Mouse (Mus musculus) lung, postnatal 0 days (tissue): ENCODE results near the gene Cdkn1c. TPM values are rescaled to one million over a fixed set of nuclear protein-coding genes. Genes with fewer than 3 reads are reported as not detected.

Source experiments
- ATAC-seq: fragments of 200-750 bp; cut with Nextera tagmentation; 2 replicates; pipeline ENCODE4 v1.8.0; 2017; ENCODE audit warnings: moderate library complexity
- DNase-seq: peaks from one replicate; pipeline ENCODE4 v3.0.0-alpha.2; 2016; ENCODE audit warnings: low spot score
- H3K27ac ChIP-seq: fragments of 300-500 bp; sonication (generic); 2 replicates; pipeline ENCODE4 v1.5.1; 2014; ENCODE audit warnings: antibody characterized with exemption, mild to moderate bottlenecking, low read length, mixed read lengths
- H3K27me3 ChIP-seq: fragments of 300-500 bp; sonication (generic); replicated peaks from 2 replicates; pipeline ENCODE4 v1.6.1; 2014; ENCODE audit warnings: low read length, mixed read lengths; ENCODE audit not compliant: insufficient read depth
- H3K36me3 ChIP-seq: fragments of 300-500 bp; sonication (generic); 2 replicates; pipeline ENCODE4 v1.6.1; 2014; ENCODE audit warnings: low read length, mixed read lengths; ENCODE audit not compliant: insufficient read depth
- H3K4me1 ChIP-seq: fragments of 300-500 bp; sonication (generic); 2 replicates; pipeline ENCODE4 v1.6.1; 2014; ENCODE audit warnings: antibody characterized with exemption, low read depth, low read length, mixed read lengths; ENCODE audit not compliant: insufficient read depth
- H3K4me2 ChIP-seq: fragments of 300-500 bp; sonication (generic); replicated peaks from 2 replicates; pipeline ENCODE4 v1.6.1; 2014; ENCODE audit warnings: low read depth, mild to moderate bottlenecking, low read length, moderate library complexity, mixed read lengths
- H3K4me3 ChIP-seq: fragments of 300-500 bp; sonication (generic); 2 replicates; pipeline ENCODE4 v1.5.1; 2014; ENCODE audit warnings: low read depth, low read length
- H3K9ac ChIP-seq: fragments of 300-500 bp; sonication (generic); replicated peaks from 2 replicates; pipeline ENCODE4 v1.6.1; 2014; ENCODE audit warnings: low read depth, mild to moderate bottlenecking
- H3K9me3 ChIP-seq: fragments of 300-500 bp; sonication (generic); 2 replicates; pipeline ENCODE4 v1.6.1; 2016; ENCODE audit warnings: low read length, mixed read lengths
- CTCF ChIP-seq: IDR thresholded peaks from 2 replicates; pipeline ENCODE4 v1.5.1; 2016; ENCODE audit warnings: antibody characterized with exemption, mild to moderate bottlenecking
- EP300 ChIP-seq: IDR thresholded peaks from 2 replicates; pipeline ENCODE4 v1.6.1; 2016; ENCODE audit warnings: antibody characterized with exemption, mild to moderate bottlenecking, control low read depth
- WGBS: fragments of 180-500 bp; shearing (Covaris S2); extraction: QIAGEN DNeasy Blood & Tissue Kit; methylation state at CpG from one replicate; pipeline ENCODE4 v1.1.7; 2014; 5-methylcytosine and 5-hydroxymethylcytosine counted together
- polyA plus RNA-seq: library from polyadenylated mRNA; unstranded; fragments of >200 nt; fragmentation: Nextera tagmentation; extraction: Ambion mirVana; gene quantifications from 2 replicates; pipeline ENCODE4 v1.2.1, GENCODE M21; 2015

The Cdkn1c gene
- polyA plus RNA-seq, 1 experiment from 2014 or later, result 207 TPM

DNA sequence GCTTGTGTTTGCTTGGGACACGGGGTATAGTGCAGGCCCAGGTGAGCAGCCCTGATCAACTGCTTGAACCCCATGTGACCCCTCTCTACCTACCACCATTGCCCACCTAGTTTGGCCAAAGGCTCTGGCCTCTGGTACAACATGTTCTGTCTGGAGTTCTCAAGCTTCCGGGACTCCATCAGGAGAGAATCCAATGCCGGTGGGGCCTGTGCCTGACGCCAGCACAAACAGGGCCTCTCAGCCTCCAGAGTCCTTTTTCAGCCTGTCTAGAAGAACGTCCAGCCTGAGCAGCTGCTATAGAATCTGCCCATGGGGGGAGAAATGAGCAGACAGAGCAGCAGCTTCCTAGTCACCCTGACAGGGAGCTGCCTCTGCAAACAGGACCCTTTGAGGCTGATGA lies 43.0 kb downstream of the Cdkn1c start:
- Histone ChIP-seq H3K4me3 (no peak overlapping the region), H3K27ac (no peak overlapping the region), H3K27me3 (no peaks in the 10 kb centered on the region), H3K4me2 (no peak overlapping the region), H3K36me3 (no peaks in the 10 kb centered on the region), H3K4me1 (no peaks in the 10 kb centered on the region), H3K9me3 (no peaks in the 10 kb centered on the region), H3K9ac (no peak overlapping the region)
- DNase-seq (no peak), ATAC-seq (no peak)
- TF ChIP-seq CTCF, result no peak
- no peak for TF ChIP-seq EP300
- WGBS, result 59% methylated on average over 5 of the region's 5 CpGs

DNA sequence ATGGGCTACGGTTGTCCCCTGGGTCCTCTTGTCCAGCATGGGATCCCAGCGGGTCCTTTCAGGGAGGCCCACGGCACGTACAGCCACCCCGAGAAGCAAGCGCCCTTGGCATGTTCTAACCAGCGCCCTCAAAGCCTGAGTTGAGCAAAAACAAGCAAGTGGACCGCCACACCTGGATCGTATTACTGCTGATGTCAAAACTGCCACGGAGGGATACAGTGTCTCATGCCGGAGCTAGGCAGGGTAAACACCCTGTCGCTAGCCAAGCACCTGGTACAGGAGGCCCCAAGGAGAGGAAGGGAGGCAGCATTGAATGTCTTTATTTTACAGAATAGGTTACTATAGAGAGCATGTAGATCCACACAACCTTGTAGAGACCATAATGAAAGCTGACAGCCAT lies 44.4 kb downstream of the Cdkn1c start:
- Histone ChIP-seq H3K27ac (no peak overlapping the region), H3K4me1 (no peaks in the 10 kb centered on the region), H3K27me3 (no peaks in the 10 kb centered on the region), H3K9me3 (no peaks in the 10 kb centered on the region), H3K9ac (no peak overlapping the region), H3K4me3 (no peak overlapping the region), H3K4me2 (no peak overlapping the region), H3K36me3 (no peaks in the 10 kb centered on the region)
- 60% methylated on average over 12 of the region's 12 CpGs for WGBS
- ATAC-seq, result no peak
- TF ChIP-seq EP300 (no peak), CTCF (no peak)
- DNase-seq, result no peak

DNA sequence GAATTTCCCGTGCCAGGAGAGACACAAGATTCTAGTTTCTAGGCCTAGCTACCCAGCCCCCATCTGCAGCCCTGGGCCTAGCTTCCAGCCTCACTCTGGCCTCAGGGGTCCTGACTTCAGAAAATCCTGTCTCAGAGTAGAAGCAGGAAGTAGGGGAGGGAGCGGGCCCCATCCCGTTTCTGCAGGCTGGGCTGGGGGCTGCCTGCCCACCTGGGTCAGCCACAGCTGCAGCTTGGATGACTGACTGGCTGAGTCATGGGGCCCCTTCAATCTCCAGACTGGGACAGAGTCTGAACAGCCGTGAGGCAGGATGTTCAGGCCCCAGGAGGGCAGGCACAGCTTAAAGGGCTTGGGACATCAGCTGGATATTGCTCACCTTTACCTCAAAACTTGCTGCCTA lies 45.8 kb downstream of the Cdkn1c start:
- Histone ChIP-seq H3K4me1 (no peaks in the 10 kb centered on the region), H3K4me2 (no peak overlapping the region), H3K4me3 (no peak overlapping the region), H3K9ac (no peak overlapping the region), H3K27me3 (no peaks in the 10 kb centered on the region), H3K27ac (no peak overlapping the region), H3K36me3 (no peaks in the 10 kb centered on the region), H3K9me3 (no peaks in the 10 kb centered on the region)
- ATAC-seq (no peak), DNase-seq (no peak)
- WGBS, result 57% methylated on average over 4 of the region's 4 CpGs
- TF ChIP-seq CTCF, result no peak
- TF ChIP-seq EP300, result no peak

DNA sequence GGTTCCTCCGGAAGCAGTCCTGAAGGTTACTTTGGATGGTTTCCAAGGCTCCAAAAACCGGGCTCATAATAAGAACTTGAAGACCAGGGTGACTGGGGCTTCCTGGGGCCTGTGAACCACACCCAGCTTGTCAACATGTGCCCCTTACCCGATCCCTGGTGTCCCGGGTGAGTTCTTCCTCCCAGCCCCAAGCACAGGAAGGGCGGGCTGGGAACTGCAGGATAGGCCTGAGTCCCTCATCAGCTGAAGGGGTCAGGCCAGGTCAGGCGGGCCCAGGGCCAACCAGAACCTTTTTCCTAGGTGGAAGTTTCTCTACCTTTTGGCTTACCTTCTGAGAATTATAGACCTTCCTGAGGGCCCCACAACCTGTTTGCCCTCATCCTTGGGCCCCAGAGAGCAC lies 48.2 kb downstream of the Cdkn1c start:
- H3K9me3 ChIP-seq, result no peaks in the 10 kb centered on the region
- H3K27me3 ChIP-seq, result no peaks in the 10 kb centered on the region
- ATAC-seq (no peak), DNase-seq (no peak)
- H3K4me1 ChIP-seq, result peaks cover 9% of the 10 kb centered on the region; the same call in 1 of the 2 replicates
- H3K36me3 ChIP-seq, result no peaks in the 10 kb centered on the region
- no peak overlapping the region for H3K4me3 ChIP-seq
- H3K27ac ChIP-seq, result no peak overlapping the region
- TF ChIP-seq EP300 (no peak), CTCF (no peak)
- no peak overlapping the region for H3K9ac ChIP-seq
- WGBS, result 49% methylated on average over 6 of the region's 6 CpGs
- H3K4me2 ChIP-seq, result no peak overlapping the region

DNA sequence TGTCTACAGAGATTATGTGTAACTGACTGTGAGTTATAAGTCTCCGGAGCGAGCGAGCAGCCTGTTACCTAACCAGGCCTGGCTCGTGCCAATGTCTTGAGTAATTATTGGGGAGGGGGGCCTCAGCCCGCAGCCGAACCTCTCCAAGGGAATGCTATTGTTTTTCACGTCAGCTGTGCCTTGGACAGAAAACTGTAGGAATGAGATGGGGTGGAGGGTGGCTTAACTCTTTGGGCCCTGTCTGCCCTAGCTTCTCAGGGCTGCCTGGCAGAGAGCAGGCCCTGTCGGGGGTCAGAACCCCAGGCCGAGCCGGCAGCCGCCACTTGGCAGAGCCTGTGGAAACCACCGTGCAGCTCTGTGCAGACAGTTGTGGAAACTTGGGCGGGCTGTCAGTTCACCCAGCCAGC lies 52.2 kb downstream of the Cdkn1c start:
- WGBS, result 44% methylated on average over 13 of the region's 13 CpGs
- DNase-seq (peak; percentile 85), ATAC-seq (peak; percentile 83)
- TF ChIP-seq CTCF (no peak), EP300 (no peak)
- Histone ChIP-seq H3K9me3 (no peaks in the 10 kb centered on the region), H3K36me3 (no peaks in the 10 kb centered on the region), H3K9ac (no peak overlapping the region), H3K27me3 (no peaks in the 10 kb centered on the region), H3K4me3 (no peak overlapping the region), H3K27ac (peak overlapping the region; percentile 33; the same call in 1 of the 2 replicates), H3K4me2 (0 out of 2 replicates have a peak overlapping the region, but pooled peaks have one; percentile 14), H3K4me1 (peaks cover 9% of the 10 kb centered on the region; the same call in 1 of the 2 replicates)

Other genes with a start within 250 kb of the Cdkn1c start
- gene Slc22a18, start 12.7 kb upstream of the Cdkn1c start, polyA plus RNA-seq, result 4.4 and 5.2 TPM in 2 replicates
- gene Phlda2, start 42.1 kb upstream of the Cdkn1c start, polyA plus RNA-seq, result 3.2 and 5.4 TPM in 2 replicates
- gene Nap1l4, start 88.1 kb upstream of the Cdkn1c start, polyA plus RNA-seq, result 107 and 109 TPM in 2 replicates
- gene Cars, start 139.0 kb upstream of the Cdkn1c start, polyA plus RNA-seq, result 24.4 and 26.4 TPM in 2 replicates
- 1.0 and 1.2 TPM in 2 replicates for gene Tnfrsf26, start 167.7 kb upstream of the Cdkn1c start, polyA plus RNA-seq
- gene Tnfrsf22, start 188.6 kb upstream of the Cdkn1c start, polyA plus RNA-seq, result 4.6 and 5.3 TPM in 2 replicates
- 2.2 and 3.0 TPM in 2 replicates for gene Tnfrsf23, start 224.8 kb upstream of the Cdkn1c start, polyA plus RNA-seq